Mouse (Mus musculus): ENCODE results near the gene Lmna.

DNA sequence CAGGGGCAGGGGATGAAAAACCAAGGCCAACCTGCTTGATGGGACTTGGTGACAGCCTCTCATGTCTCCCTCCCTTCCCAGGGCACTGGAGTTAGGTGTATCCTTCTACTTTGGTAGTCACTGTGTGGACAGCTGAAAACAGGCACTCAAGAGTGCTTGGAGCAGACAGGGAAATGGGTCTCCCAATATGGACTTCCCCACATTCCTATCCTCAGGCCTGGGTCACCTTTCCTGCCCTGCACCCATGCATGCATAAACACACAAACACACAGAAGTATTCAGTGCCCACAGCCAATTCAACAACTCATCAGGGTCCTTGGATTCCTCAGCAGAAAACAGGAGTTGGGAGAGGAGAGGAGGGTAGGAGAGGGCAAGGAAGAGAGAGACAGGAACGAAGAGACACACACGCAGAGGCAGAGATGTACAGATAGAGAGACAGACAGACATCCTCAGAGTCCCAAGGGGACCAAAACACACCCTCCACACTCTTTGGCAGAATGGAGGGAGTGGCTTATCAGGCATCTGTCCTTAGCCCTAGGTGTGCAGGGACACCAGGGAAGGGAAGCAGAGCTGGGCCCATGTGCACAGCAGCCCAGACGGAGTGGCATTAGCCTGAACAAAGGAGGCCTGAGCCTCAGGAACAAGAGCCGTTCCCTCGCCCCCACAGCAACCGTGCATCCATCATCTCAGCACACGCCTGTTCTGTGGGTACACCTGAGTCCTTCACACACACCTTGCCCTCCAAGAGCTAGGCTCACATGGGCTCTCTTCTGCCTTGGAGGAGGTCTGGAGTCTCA is 19.6 kb upstream of the Lmna start:
- TF ChIP-seq JUND (IDR thresholded peaks at IDR 0.05; ENCODE audit: low read depth, low read length): no peak
- no peak; a peak in 1 of 4 replicates for TF ChIP-seq POLR2A (IDR thresholded peaks at IDR 0.05; ENCODE audit: control insufficient read depth in 1 of 2, insufficient read depth in 1 of 2, low read depth in 1 of 2, low read length in 2 of 2, poor library complexity in 1 of 2)
- TF ChIP-seq ETS1 (IDR thresholded peaks at IDR 0.05; ENCODE audit: low read depth, low read length): no peak
- no peak for TF ChIP-seq CTCF (IDR thresholded peaks at IDR 0.05 in 2 of 3, conservative IDR thresholded peaks at IDR 0.05 in 1 of 3; ENCODE audit: control insufficient read depth in 1 of 3, insufficient read depth in 1 of 3, low read depth in 2 of 3, low read length in 3 of 3, poor library complexity in 1 of 3, severe bottlenecking in 1 of 3)
- TF ChIP-seq GABPA (IDR thresholded peaks at IDR 0.05; ENCODE audit: low read depth, low read length): no peak
- TF ChIP-seq ZKSCAN1 (IDR thresholded peaks at IDR 0.05; ENCODE audit: low read depth, low read length): no peak
- 0 out of 2 replicates have a peak, but pooled peaks have one; percentile 10 for TF ChIP-seq GATA1 (IDR thresholded peaks at IDR 0.05; ENCODE audit: low read depth, low read length)
- TF ChIP-seq E2F4 (IDR thresholded peaks at IDR 0.05; ENCODE audit: borderline replicate concordance, low read depth, low read length): no peak
- TF ChIP-seq SMC3 (IDR thresholded peaks at IDR 0.05; ENCODE audit: low read depth, low read length): no peak
- no peak for TF ChIP-seq EP300 (IDR thresholded peaks at IDR 0.05; ENCODE audit: low read depth in 1 of 2, low read length in 2 of 2)
- TF ChIP-seq POLR2AphosphoS2 (IDR thresholded peaks at IDR 0.05; ENCODE audit: low read length): no peak

All from MEL (cell line).